Mouse (Mus musculus) midbrain, embryonic 14.5 days (tissue): ENCODE data around the gene Ctcfl. TPM values are rescaled to one million over a fixed set of nuclear protein-coding genes. Genes with fewer than 3 reads are reported as not detected.

Experiments used
- polyA plus RNA-seq: library from polyadenylated mRNA; unstranded; fragments of >200 nt; fragmentation: Nextera tagmentation; extraction: Ambion mirVana; gene quantifications from 2 replicates; pipeline ENCODE4 v1.2.1, GENCODE M21; 2014

The Ctcfl gene
- polyA plus RNA-seq, 1 experiment from 2014 or later = not detected

Other genes starting within 250 kb of the Ctcfl start
- 3.1 and 13.2 TPM in 2 replicates for gene Bmp7, start 179.2 kb downstream of the Ctcfl start, polyA plus RNA-seq
- gene Spo11, start 141.8 kb downstream of the Ctcfl start, polyA plus RNA-seq = 0.68 TPM in 1 of 2 replicates, not detected in the other
- gene Rae1, start 119.4 kb downstream of the Ctcfl start, polyA plus RNA-seq = 115 and 127 TPM in 2 replicates
- 17.1 and 18.8 TPM in 2 replicates for gene Rbm38, start 99.0 kb downstream of the Ctcfl start, polyA plus RNA-seq
- not detected in 2 replicates for gene Pck1, start 33.5 kb upstream of the Ctcfl start, polyA plus RNA-seq
- gene Zbp1, start 99.4 kb upstream of the Ctcfl start, polyA plus RNA-seq = 1.7 TPM in 1 of 2 replicates, not detected in the other
- 5.7 and 6.4 TPM in 2 replicates for gene Pmepa1, start 157.0 kb upstream of the Ctcfl start, polyA plus RNA-seq